Mouse (Mus musculus) urinary bladder, postnatal 14 days (tissue): ENCODE results near the gene Prkca.

Source experiments
- DNase-seq: peaks from one replicate; pipeline ENCODE4 v3.0.0; 2021; ENCODE audit warnings: low spot score

The Prkca gene

GRCm38 (mm10) chr11:107996896-107997670 lies 346.6 kb downstream of the Prkca start:
- DNase-seq = no peak

GRCm38 (mm10) chr11:107994487-107994886 lies 349.2 kb downstream of the Prkca start:
- peak; percentile 51 for DNase-seq

- DNase-seq = no peak
These were observed 349.9 kb downstream of the Prkca start for GRCm38 (mm10) chr11:107993792-107994191.

GRCm38 (mm10) chr11:107992500-107992899 lies 351.2 kb downstream of the Prkca start:
- DNase-seq = no peak

DNA sequence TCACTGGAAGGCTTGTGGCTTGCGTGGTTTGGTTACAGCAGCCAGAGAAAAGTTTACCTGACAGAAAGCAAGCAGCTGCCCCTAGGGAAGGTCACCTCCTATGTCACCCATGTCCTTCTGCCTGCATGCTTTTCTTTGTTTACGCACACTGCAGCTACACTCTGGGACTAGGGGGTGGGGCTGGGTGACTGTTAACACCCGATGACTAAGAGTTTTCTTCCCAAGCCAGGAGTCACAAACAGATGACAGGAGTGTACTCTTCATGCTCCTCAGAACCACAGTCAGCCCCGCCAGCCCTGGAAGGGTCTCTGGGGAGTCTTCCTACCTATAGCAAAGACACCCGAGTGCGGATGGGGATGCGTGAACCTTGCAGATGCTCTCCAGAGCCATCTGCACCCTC lies 351.7 kb downstream of the Prkca start:
- DNase-seq = no peak

- DNase-seq = no peak
These were observed 354.5 kb downstream of the Prkca start for GRCm38 (mm10) chr11:107989241-107989640.

- DNase-seq = no peak
These were observed 357.8 kb downstream of the Prkca start for GRCm38 (mm10) chr11:107985941-107986340.

GRCm38 (mm10) chr11:107983883-107984282 lies 359.8 kb downstream of the Prkca start:
- no peak for DNase-seq

- DNase-seq = peak; percentile 20
These were observed 360.5 kb downstream of the Prkca start for GRCm38 (mm10) chr11:107983224-107983623.

DNA sequence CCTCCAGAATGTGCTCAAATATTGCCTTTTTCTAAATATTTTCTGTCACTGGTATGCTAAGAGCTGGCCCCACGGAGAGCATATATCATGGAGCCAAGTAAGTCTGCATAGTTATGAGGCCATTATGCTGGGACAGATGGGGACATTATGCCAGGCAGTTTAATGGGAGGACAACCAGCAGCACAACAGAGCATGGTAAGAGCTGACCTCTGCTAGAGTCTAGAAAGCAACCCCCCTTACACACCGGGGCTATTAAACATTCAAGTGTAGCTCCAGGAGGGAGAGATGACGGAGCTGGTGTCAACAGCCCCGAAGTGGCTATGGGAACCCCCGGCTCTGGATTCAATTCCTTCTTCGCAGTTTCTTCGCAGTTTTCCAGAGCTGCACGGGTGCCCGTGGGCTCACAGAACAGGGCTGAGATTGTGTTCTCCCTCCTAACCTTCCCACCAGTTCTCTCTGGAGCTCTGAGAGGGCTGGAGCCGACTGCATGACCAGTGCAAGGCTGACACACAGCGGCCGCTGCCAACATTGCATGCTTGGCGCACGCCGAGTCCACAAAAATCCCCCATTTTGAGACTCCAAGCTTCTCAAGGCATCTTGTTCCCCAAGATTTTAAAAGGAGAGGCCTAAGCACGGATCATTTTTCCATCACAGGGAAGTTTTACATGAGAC lies 361.4 kb downstream of the Prkca start:
- DNase-seq = peak; percentile 49

DNA sequence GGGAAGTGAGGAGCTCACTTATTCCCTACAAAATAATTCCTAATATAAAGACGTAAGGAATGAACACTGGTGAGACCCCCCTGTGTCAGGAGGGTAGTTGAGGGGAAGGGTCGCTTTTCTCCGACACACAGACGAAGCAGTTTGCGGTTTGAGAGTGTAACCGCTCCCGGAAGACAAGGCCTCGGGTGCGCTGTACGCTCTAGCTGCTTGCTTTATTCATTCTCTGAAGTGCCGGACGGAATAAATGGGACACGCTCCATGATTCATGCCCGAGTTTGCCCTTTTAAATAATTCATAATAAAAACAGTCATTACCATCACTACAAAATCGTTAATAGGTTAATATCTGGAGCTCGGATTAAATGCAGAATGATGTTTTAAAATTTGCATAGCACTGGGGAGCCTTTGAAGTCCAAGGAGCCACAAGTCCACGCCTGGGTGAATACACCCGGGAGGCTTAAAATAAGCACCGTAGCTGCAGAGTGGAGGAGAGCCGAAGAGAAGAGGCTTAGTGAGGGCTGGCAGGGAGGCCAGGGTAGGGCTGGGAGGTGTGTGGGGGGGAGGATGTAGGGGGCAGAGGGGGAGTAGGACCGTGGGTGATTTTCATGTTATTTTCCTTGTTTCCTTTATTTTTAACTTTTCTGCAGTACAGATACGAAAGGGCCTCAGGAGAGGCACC lies 364.1 kb downstream of the Prkca start:
- no peak for DNase-seq

- no peak for DNase-seq
These were observed 373.8 kb downstream of the Prkca start for GRCm38 (mm10) chr11:107969943-107970342.

GRCm38 (mm10) chr11:107968147-107968546 lies 375.6 kb downstream of the Prkca start:
- DNase-seq = no peak

GRCm38 (mm10) chr11:107966229-107966628 lies 377.5 kb downstream of the Prkca start:
- no peak for DNase-seq

DNA sequence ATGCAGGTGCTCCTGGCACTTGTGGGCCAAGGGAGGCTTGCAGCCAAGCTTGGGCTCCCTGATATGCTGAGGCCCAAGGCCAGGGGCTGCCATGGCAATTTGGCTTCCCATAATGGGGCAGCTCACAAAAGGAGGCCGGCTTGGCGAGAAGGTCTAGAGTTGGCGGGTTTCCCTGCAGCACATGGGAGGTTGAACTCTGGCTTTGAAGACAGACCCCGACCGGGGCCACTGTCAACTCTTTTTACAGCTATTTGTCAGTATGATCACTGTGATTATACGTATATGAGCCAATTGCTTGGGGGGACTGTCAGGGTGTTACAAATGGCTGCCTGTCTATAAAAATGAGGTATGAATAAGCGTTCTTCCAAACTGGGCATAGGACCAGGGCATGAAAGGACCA lies 378.3 kb downstream of the Prkca start:
- no peak for DNase-seq

DNA sequence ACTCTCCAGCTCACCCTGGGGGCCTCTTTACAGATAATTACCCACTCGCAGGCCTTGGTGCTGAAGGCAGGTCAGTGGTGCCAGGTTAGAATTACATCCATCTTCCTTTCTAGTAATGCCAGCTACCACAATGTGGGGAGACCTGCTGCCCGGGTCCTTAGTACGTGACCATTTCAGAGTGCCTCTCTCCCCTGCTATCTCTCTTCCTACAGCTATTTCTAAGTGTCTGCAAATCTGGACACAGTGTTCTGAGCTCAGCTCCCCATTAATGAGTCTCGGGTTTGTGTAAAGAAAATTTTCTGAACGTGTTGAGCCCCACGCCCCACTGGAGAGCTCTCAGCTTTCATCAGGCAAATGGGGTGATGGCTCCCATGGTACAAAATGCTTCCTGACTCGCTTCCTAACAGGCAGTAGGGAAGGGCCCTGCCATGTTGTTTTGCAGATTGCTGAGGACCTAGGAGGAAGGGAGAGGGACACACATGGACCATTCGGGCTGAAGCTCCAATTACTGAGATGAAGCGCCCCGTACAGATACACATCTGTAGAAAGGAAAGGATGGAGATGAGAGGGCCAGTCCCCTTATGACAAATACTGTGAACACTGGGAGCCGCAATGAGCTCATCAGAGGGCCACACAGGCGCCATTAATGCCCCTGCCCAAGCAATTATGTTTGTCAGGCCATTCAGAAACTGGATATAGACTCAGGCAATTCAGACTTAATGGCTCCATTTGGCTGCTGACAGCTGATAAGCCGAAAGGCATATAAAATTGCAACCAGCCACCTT lies 386.0 kb downstream of the Prkca start:
- DNase-seq = no peak

DNA sequence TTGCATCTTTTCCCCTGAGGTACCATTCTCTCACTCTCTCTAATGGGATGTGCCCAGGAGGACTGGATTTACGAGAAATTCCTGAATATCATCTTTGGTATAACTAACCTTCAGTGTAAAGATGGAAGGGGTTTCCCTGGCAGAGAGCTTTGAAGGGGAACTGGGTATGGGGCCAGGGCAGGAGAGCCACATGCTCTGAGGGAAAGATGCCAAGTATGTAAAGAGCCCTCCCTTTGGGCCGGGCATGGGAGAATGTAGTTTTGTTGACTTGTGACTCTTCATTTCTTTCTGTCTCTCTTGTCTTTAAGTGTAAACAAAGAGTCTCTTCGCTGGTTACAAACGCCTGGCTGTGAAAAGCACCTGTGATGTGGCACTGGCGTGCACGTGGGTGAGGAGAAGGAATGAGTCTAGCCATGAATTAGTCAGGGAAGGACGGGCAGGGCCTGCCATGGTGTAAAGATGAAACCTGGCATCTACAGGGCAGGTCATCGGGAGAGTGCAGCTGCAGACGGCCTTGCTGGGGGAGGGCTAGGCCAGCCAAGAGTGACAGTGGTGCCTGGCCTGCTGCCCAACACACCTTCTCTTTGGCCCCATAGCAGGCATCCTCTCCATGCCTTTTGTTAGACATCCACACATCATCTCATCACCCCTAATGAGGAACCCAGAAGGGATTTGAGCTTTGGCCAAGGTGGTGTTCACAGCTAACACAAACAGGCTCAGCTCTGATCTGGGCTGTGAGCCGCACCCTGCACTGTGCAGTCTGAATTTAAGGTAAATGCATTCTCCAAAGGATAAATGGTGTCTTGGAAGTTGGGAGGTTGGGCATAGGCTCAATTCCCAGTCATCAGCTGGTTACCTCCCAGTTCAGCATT lies 388.3 kb downstream of the Prkca start:
- no peak for DNase-seq

DNA sequence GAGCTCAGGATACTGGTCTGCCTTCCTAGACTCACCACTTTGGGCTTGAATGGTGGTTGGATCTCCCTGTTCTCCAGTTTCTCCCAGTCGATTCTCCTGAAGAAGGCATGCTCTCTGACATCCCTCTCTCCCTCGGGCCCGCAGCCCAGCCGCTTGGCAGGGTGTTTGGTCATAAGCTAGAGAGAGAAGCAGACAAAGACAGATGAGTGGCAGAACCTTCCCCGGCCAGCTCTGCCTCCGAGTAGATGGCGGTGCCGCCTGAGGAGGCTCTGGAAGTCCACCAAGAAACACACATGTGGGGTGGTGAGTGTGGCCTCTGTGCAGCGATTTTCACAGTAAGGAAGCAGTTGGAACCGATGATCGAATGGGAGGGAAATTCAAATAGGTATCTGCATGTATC lies 392.3 kb downstream of the Prkca start:
- DNase-seq = no peak

DNA sequence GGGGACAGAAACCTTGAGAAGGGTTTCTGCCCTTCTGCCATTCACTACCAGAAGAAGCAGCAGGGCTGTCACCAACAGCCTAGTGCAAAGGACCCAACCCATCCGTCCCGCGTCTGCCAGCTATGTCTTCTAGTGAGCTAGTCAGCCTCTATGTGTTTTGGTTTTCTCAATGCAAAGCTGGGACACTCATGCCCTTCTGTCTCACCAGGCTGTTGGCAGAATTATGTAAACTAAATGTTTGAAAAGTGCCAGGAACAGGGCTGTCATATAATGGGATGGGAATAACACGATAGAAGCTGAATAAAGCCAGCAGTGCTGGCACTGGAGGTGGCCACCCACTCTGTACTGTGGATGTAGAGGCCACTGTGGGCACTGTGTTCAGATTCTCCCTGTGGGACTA lies 393.1 kb downstream of the Prkca start:
- DNase-seq = no peak

DNA sequence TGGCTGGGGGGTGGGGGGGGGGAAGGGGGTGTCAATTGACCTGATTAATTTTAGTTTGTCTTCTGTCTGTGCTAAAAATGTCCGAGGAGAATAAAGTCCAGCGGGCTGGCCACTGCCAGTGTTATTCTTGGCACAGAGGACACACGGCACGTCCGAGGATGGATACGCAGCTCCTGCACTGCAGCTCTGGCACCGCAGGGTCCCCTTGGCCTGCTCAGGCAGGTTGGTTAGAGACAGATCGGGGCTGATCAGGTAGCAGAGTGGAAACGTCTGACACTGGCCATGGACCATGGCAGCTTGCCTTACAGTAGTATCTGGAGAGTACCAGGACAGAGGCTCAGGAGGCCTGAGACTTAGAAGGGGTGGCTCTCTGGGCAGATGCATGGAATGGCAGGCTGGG lies 393.5 kb downstream of the Prkca start:
- DNase-seq = no peak

- DNase-seq = no peak
These were observed 395.8 kb downstream of the Prkca start for GRCm38 (mm10) chr11:107947951-107948350.
